ENCODE assay signal across 9 mouse cellular contexts in genomic region chr1:42539066-42539539, GRCm38 (mm10).
DNase-seq lines count a peak whose midpoint lies in the region; ATAC-seq lines count a peak whose summit lies in the region.
"Had no signal": no experiment of that assay in that cellular context is flagged by ENCODE, and none has a peak within 500 bp of the region (broad histone marks: within the 10 kb centered on the region; RNA-seq: fewer than 3 reads in every experiment).

No protein-coding gene starts in this region.

- peak overlapping the region; percentile 17 for H3K4me3 ChIP-seq in midbrain, embryonic 13.5 days (replicated peaks)
- H3K4me3 ChIP-seq in liver, embryonic 12.5 days: no peak overlapping the region
- H3K4me3 ChIP-seq in intestine, embryonic 16.5 days (ENCODE audit: low read length): no peak overlapping the region
- H3K4me3 ChIP-seq: liver, embryonic 13.5 days had no signal

- WGBS in midbrain, embryonic 13.5 days: 14% methylated on average over 18 of the region's 18 CpGs
- WGBS in liver, embryonic 12.5 days (ENCODE audit: insufficient replicate concordance): 54% methylated on average over 18 of the region's 18 CpGs
- 55% methylated on average over 18 of the region's 18 CpGs for WGBS in intestine, embryonic 16.5 days

- H3K4me2 ChIP-seq in midbrain, embryonic 13.5 days (replicated peaks): peak overlapping the region; percentile 51
- no peak overlapping the region for H3K4me2 ChIP-seq in liver, embryonic 12.5 days
- no peak overlapping the region for H3K4me2 ChIP-seq in intestine, embryonic 16.5 days (ENCODE audit: low read depth, low read length)
- H3K4me2 ChIP-seq: liver, embryonic 13.5 days had no signal

- H3K4me1 ChIP-seq in midbrain, embryonic 13.5 days (replicated peaks): peaks cover 36% of the 10 kb centered on the region
- H3K4me1 ChIP-seq in liver, embryonic 12.5 days: no peaks in the 10 kb centered on the region
- no peaks in the 10 kb centered on the region for H3K4me1 ChIP-seq in intestine, embryonic 16.5 days (ENCODE audit: control insufficient read depth, insufficient read depth, low read length)
- H3K4me1 ChIP-seq: liver, embryonic 13.5 days had no signal

- no peak for DNase-seq in frontal cortex, postnatal 25 days (ENCODE audit: low spot score in 2 of 2)
- peak; percentile 36 for DNase-seq in embryo, embryonic 10.5 days (ENCODE audit: low spot score)
- peak; percentile 28 for DNase-seq in layer of hippocampus, adult 11-12 months (ENCODE audit: low spot score)
- DNase-seq: liver, embryonic 13.5 days had no signal

- H3K27ac ChIP-seq in midbrain, embryonic 13.5 days: peak overlapping the region; percentile 63
- H3K27ac ChIP-seq in liver, embryonic 12.5 days: no peak overlapping the region
- no peak overlapping the region for H3K27ac ChIP-seq in intestine, embryonic 16.5 days (ENCODE audit: low read length)
- H3K27ac ChIP-seq: liver, embryonic 13.5 days had no signal

- no peak overlapping the region for H3K9ac ChIP-seq in midbrain, embryonic 13.5 days (replicated peaks)
- no peak overlapping the region for H3K9ac ChIP-seq in liver, embryonic 12.5 days
- H3K9ac ChIP-seq in intestine, embryonic 16.5 days (ENCODE audit: low read depth, low read length): no peak overlapping the region
- H3K9ac ChIP-seq: liver, embryonic 13.5 days had no signal

- no peaks in the 10 kb centered on the region for H3K9me3 ChIP-seq in midbrain, embryonic 13.5 days
- H3K9me3 ChIP-seq in liver, embryonic 12.5 days (replicated peaks): no peaks in the 10 kb centered on the region
- H3K9me3 ChIP-seq in intestine, embryonic 16.5 days (ENCODE audit: control insufficient read depth, low read length): no peaks in the 10 kb centered on the region
- H3K9me3 ChIP-seq: liver, embryonic 13.5 days had no signal

- no peaks in the 10 kb centered on the region for H3K36me3 ChIP-seq in midbrain, embryonic 13.5 days
- no peaks in the 10 kb centered on the region for H3K36me3 ChIP-seq in liver, embryonic 12.5 days
- H3K36me3 ChIP-seq in intestine, embryonic 16.5 days (ENCODE audit: control insufficient read depth, insufficient read depth, low read length): no peaks in the 10 kb centered on the region
- H3K36me3 ChIP-seq: liver, embryonic 13.5 days had no signal

- 0 out of 2 replicates have a peak, but pooled peaks cover 6% of the 10 kb centered on the region for H3K27me3 ChIP-seq in midbrain, embryonic 13.5 days
- no peaks in the 10 kb centered on the region for H3K27me3 ChIP-seq in liver, embryonic 12.5 days (replicated peaks)
- H3K27me3 ChIP-seq in intestine, embryonic 16.5 days (replicated peaks; ENCODE audit: control insufficient read depth, insufficient read depth, low read length): no peaks in the 10 kb centered on the region
- H3K27me3 ChIP-seq: liver, embryonic 13.5 days had no signal

- ATAC-seq in frontal cortex, adult (ENCODE audit: low TSS enrichment): peak; percentile 53
- ATAC-seq in midbrain, embryonic 13.5 days: peak; percentile 72
- ATAC-seq in activated CD4-positive, CD25-positive, alpha-beta regulatory T cell, adult 4 months: no peak
- no peak for ATAC-seq in liver, embryonic 12.5 days
- ATAC-seq in intestine, embryonic 16.5 days: no peak

Comparison
In these comparisons a context has a peak if more than half of its experiments do, and no peak if none do; other contexts are left out.
1. ATAC-seq: peak in frontal cortex, adult (single experiment) and midbrain, embryonic 13.5 days (single experiment); none in activated CD4-positive, CD25-positive, alpha-beta regulatory T cell, adult 4 months (single experiment), liver, embryonic 12.5 days (single experiment) and intestine, embryonic 16.5 days (single experiment).
2. DNase-seq: peak in embryo, embryonic 10.5 days (single experiment) and layer of hippocampus, adult 11-12 months (single experiment); none in frontal cortex, postnatal 25 days (0 of 2).